Mouse (Mus musculus) urinary bladder, postnatal 4 days (tissue): ENCODE results near the gene Unc5c.

ENCODE experiments used
- DNase-seq, 2 experiments: peaks; one replicate each; pipeline ENCODE4 v3.0.0; 2021 to 2022; ENCODE audit warnings: low spot score in 2 of 2

Unc5c gene

GRCm38 (mm10) chr3:141597974-141598373 lies 133.0 kb downstream of the Unc5c start:
- no peak for DNase-seq

DNA sequence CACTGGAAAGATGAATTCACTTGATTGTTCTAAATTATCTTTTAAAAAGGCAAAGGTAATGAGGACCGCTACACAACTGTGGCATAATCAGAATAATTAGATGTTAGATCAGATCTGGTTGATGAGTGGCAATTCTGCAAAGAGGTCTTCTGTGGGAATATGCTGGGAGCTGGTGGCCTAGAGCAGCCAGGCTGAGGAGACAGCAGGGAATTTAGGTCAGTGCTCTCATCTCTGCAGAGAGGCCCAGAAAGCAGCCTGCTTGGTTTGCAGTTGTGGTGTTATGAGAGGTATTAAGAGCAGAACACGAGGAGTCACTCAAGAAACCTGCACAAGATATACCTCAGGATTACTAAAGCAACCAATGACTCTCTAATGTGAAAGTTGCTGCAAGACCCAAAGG lies 133.9 kb downstream of the Unc5c start:
- no peak for DNase-seq

- DNase-seq: no peak
Observed at GRCm38 (mm10) chr3:141601072-141601549, 136.1 kb downstream of the Unc5c start.

DNA sequence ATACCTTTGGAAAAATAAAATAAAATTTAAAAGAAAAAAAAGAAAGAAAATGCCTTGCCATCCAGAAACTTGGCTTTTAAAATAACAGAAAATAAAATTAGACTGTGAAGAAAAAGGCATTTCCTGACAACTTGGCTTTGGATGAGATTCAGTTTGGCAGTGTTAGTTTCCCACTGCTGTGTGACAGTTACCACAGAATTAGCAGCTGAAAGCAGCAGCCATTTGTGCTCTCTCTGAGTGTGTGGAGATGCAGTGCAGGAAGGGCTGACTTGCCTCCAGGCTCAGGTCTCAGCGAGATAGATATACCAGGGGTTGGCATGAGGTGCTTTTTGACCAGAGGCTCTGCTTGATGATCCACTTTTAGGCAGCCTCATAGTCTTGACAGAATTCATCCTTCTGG lies 151.7 kb downstream of the Unc5c start:
- no peak for DNase-seq

GRCm38 (mm10) chr3:141618675-141619074 lies 153.7 kb downstream of the Unc5c start:
- DNase-seq: no peak

- no peak for DNase-seq
Observed at GRCm38 (mm10) chr3:141621496-141621895, 156.5 kb downstream of the Unc5c start.

DNA sequence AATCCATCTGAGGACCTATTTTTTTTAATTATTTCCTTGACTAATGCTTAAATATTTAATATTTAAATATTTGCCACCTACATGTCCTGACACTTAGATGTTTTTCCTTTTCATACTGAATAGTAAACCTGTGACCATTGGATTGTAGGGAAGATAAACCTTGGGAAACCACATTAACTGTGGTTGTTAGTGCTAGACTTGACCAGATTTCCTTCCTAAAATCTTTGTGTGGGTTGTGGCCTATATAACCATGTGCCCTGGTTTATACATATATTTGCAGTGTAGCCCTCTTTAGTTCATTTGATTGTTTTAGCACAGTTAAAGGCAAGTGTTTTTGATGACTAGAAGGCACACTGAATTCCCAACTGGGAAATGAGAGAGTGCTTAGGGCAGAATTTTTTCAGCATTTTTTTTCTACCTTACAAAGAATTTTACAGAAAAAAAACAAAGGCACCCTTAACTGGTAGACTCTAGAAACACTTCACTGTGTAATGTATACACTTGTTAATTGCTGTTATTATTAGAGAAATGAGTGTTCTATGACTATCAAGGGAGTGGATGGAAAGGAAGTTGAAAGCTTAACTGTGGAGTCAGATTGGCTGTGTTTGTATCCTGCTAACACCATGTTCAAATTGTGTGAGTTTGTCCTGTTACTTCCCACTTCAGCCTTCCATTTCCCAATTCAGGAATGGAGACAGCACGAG lies 162.1 kb downstream of the Unc5c start:
- no peak for DNase-seq

GRCm38 (mm10) chr3:141627639-141627977 lies 162.6 kb downstream of the Unc5c start:
- no peak for DNase-seq

GRCm38 (mm10) chr3:141629431-141629830 lies 164.4 kb downstream of the Unc5c start:
- DNase-seq: no peak

GRCm38 (mm10) chr3:141637900-141638299 lies 172.9 kb downstream of the Unc5c start:
- no peak for DNase-seq

DNA sequence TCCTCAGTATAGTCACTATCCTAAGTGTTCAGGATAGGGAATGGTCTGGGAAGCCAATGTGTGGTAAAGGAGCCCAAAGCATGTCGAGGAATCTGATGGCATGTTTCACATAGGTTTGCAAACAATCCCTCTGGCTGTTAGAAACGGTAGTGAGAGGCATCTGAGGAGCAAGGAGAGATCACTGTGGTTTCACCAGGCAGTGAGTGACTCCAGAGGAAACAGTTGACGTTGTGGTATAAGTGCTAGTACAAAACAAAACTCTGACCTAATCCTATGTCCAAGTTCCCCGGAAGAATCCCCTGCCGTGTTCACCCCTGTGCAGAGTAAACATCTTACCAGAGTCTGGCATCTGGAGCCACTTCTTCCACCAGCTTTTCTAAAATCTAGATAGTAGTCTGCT lies 179.2 kb downstream of the Unc5c start:
- no peak for DNase-seq

GRCm38 (mm10) chr3:141646588-141646987 lies 181.6 kb downstream of the Unc5c start:
- no peak for DNase-seq

- DNase-seq: no peak
Observed at GRCm38 (mm10) chr3:141650658-141651057, 185.6 kb downstream of the Unc5c start.

- no peak for DNase-seq
Observed at GRCm38 (mm10) chr3:141653915-141654314, 188.9 kb downstream of the Unc5c start.

DNA sequence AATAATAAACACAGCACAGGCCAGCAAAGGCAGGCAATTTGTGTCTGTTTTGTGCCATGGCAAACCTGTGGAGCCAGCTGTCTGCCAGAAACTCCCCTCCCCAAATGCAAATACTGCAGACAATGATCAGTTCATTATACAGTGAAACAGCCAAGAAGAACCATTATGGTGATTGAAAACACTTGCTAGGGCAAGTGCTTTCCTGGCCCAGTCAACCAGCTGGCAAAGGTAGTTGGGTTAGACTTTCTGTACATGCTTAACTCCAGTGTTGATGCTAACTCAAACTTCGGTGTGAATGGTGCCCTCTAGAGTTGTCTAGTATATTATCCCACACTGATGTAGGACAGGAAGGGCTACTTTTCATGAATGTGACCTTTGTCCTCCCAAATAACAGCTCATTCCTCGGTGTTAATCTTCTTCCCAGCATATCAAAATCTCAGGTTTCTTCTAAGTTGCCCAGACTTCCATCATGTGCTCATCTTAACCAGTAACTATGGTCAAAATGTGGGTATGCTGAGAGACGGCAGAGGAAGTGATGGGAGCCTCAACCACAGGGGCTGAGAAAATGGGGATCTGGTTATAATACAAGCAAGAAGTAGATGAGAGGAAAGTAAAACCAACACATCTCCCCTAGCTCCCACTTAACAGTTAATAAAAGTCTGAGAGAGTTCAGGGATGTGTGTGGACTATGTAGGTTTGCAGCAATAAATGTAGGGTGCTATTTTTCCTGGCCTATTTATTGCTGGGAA lies 194.2 kb downstream of the Unc5c start:
- DNase-seq: no peak

DNA sequence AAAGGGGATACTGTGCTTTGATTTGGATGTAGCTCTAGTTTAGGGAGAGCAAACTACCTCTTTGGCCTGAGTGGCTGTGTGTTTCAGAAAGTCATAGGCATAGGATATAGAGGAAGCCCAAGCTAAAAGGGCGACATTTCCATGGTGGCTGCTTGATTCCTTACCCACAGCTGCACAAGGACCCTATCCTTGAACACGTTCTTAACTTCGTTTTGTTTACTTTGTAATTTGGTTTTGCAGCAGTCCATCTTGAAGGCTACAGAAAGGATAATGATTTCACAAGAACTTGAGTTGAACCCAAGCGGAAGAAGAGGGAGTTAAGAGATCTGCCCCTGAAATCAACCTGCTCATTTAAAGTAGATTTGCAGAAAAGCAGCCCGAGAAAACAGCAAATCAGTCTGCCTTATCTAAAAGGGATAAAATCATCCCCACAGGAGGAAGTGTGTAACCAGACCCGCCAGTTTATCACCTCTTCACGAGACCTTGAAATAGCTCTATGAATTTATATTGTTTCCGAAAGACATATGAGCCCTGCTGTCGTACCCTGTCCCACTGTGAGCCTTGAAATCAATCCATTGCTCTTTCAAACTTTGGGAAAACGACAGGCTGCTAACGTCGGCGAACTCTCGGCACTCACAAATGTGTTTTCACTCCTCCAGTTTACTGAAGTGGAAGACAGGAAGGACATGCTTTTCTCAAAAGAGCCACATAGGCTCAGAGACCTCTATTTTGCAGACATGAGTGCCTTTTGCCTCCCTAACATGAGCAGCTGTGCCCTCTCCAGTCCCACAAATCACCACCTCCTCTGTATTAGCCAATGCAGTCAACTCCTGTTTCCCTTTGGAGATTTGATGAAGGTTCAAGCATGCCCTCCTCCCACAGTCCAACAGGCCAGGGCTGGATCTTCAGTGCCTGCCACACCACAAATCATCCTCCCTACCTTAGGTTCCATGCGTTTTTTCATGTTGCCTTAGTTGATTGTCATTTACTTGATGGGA lies 195.3 kb downstream of the Unc5c start:
- no peak for DNase-seq

DNA sequence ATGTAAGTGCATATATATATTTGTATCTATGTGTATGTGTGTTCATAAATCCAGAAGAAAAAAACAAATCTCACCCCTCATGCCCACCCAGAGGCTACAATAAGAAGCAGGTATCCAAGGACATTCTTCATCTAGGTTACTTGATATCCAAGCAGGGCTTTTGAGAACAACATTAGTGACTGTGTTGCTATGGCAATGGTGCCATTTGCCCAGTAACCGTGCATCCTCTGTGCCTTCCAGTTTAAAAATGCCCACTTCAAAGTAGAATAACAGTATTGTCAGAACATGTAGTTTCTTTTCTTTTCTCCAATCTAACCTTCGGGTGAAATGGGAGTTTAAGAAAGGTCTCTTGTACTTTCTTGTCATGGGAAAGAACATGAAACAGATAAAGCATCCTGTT lies 224.1 kb downstream of the Unc5c start:
- no peak for DNase-seq

DNA sequence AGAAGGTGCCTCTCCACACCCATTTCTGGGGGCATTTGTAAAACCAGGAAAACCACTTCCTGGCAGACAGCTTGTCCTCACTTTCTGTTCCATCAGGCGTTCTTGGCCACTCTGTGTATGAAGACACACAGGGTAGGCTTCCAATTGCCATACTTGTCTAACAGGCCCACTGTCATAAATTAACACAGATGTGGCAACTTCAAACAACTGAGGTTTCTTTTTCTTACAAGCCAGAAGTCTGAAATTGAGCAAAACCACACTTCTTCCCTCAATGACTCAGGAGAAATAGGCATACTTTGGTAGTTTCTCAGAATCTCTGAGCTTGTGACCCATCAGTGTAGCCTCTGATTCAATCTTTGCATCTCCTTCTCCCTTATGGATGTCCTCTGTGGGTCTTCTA lies 225.7 kb downstream of the Unc5c start:
- DNase-seq: no peak

- DNase-seq: no peak
Observed at GRCm38 (mm10) chr3:141691418-141691817, 226.4 kb downstream of the Unc5c start.

DNA sequence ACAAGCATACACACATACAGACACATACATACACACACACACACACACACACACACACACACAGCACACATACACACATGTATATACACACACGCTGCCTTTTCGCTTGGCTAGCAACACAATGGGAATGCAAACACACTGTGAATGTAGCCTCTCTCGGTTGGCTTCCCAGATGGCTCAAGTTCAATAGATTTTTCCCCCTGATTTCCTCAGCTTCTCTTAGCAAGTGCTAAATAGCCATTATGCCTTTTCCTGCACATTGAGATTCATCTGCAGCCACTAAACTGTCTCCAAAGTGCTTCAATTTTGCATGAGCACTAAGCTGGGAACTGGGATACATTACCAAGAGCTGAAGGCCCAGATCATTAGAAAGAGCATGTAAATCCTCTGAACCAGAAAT lies 226.8 kb downstream of the Unc5c start:
- DNase-seq: no peak

DNA sequence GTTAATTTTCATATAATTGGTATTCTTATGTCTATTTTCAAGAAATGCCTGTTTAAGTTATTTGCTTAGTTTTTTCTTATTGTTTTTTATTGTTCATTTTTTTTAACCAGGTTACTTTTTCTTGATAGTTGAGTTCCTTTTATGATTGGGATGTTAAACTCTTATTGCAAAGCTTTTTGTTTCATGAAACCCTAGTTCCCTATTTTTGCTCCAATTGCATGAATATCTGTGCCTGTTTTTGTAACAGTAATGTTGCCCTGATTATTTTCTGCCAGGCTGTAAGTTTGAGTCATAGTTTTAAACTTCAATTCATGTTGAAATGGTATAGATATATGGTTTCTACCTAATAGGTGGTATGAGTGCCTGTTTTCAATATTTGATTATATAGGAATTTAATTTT lies 234.2 kb downstream of the Unc5c start:
- DNase-seq: no peak

DNA sequence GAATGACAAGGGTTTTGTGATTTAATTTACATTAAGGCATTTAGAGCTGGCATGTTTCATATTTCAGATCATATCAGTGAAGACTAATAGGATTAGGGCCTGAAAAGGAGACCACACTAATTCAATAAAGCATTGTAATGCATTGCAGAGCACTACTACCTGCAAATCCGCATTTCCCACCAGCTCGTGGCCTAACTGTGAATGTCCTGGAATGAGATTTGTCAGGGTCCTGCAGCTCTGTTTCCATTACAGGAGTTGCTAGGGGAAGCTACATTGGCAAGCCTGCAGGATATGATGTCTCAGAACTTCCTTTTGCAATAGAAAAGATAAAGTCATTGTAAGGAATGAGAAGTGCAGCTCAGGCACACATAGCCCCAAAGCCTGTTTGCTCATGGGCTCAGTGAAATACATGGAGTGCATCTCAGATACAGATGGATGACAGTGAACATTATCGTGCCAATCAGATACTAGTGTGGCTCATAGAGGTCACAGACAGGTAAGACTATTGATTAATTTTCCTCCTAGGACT lies 236.4 kb downstream of the Unc5c start:
- no peak for DNase-seq
